ENCODE assay signal across 9 mouse cellular contexts in genomic region chr4:6514823-6515222, GRCm38 (mm10).
DNase-seq lines count a peak whose midpoint lies in the region; ATAC-seq lines count a peak whose summit lies in the region.
"Had no signal": no experiment of that assay in that cellular context is flagged by ENCODE, and none has a peak within 500 bp of the region (broad histone marks: within the 10 kb centered on the region; RNA-seq: fewer than 3 reads in every experiment).

No protein-coding gene starts in this region.

- no peak overlapping the region for H3K4me3 ChIP-seq in forebrain, embryonic 12.5 days (replicated peaks)
- H3K4me3 ChIP-seq in hindbrain, embryonic 13.5 days = no peak overlapping the region

- no peaks in the 10 kb centered on the region for H3K36me3 ChIP-seq in forebrain, embryonic 12.5 days (replicated peaks)
- no peaks in the 10 kb centered on the region for H3K36me3 ChIP-seq in hindbrain, embryonic 13.5 days

- no peaks in the 10 kb centered on the region for H3K9me3 ChIP-seq in forebrain, embryonic 12.5 days
- no peaks in the 10 kb centered on the region for H3K9me3 ChIP-seq in hindbrain, embryonic 13.5 days

- H3K4me1 ChIP-seq in forebrain, embryonic 12.5 days = no peaks in the 10 kb centered on the region
- H3K4me1 ChIP-seq in hindbrain, embryonic 13.5 days (replicated peaks) = no peaks in the 10 kb centered on the region

- H3K9ac ChIP-seq in forebrain, embryonic 12.5 days = no peak overlapping the region
- no peak overlapping the region for H3K9ac ChIP-seq in hindbrain, embryonic 13.5 days

- ATAC-seq in forebrain, embryonic 12.5 days (ENCODE audit: low FRiP score) = peak; percentile 55; the same call in 1 of the 2 replicates
- ATAC-seq in hindbrain, embryonic 13.5 days (ENCODE audit: low FRiP score) = peak; percentile 62

- intact Hi-C loops in heart, postnatal 25 days (cut with DNase I) = loop anchor here (1.0 to 10.0 kb wide), 4 partner anchors 78 to 1852 kb away; no protein-coding TSS in a partner anchor

- H3K27ac ChIP-seq in forebrain, embryonic 12.5 days = no peak overlapping the region
- no peak overlapping the region for H3K27ac ChIP-seq in hindbrain, embryonic 13.5 days
- H3K27ac ChIP-seq: macrophage had no signal

- 20% methylated on average over 6 of the region's 6 CpGs for WGBS in forebrain, embryonic 12.5 days
- WGBS in hindbrain, embryonic 13.5 days = 24% methylated on average over 6 of the region's 6 CpGs

- no peaks in the 10 kb centered on the region for H3K27me3 ChIP-seq in forebrain, embryonic 12.5 days
- H3K27me3 ChIP-seq in hindbrain, embryonic 13.5 days = no peaks in the 10 kb centered on the region

- no peak overlapping the region for H3K4me2 ChIP-seq in forebrain, embryonic 12.5 days
- H3K4me2 ChIP-seq in hindbrain, embryonic 13.5 days = no peak overlapping the region

- DNase-seq in heart, adult 11 months = peak; percentile 90
- no peak for DNase-seq in heart, postnatal 25 days (ENCODE audit: low spot score)
- DNase-seq in c-Kit-positive CD71-positive TER-119-positive erythroid progenitor cells, embryonic 14.5 days (ENCODE audit: low spot score) = peak; percentile 66
- peak; percentile 77 to 82 for DNase-seq in layer of hippocampus, postnatal 10 days (ENCODE audit: low spot score in 2 of 2)
- DNase-seq in lung, postnatal 36 days = peak; percentile 89
- peak; percentile 79 to 82 for DNase-seq in right cerebral cortex, postnatal 10 days (ENCODE audit: low spot score in 2 of 2)
